Mouse (Mus musculus) urinary bladder, postnatal 10 days (tissue): Measurements from ENCODE around the gene Larp6.

Experiments used
- DNase-seq: peaks from one replicate; pipeline ENCODE4 v3.0.0; 2022; ENCODE audit warnings: low spot score

Larp6 gene

DNA sequence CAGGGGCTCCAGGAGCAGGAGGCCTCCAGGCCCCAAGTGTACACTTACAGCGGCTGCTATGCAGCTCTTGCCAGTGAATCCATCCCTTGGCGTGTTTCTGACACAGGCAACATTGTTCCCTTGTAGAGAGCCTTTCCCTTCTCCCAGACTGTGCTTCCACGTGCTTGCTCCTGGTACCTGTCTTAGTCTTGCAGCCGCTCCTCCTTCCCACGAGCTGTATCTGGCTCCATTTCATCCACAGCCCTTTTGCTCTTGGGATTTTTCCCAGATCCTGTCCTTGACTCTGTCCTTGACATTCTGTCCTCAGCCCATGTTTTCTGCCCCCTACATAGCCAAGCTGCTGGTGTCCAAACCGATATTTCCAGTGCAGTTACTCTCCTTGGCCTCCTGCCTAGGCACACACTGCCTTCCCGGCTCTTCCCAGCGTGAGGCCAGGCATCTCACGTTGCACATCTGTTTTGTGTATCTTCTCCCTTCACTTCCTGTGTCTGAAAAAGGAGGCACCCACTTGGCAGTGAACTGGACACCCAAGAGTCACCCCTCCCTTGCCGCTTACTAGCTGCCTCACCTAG lies 46.7 kb downstream of the Larp6 start:
- DNase-seq, result no peak

DNA sequence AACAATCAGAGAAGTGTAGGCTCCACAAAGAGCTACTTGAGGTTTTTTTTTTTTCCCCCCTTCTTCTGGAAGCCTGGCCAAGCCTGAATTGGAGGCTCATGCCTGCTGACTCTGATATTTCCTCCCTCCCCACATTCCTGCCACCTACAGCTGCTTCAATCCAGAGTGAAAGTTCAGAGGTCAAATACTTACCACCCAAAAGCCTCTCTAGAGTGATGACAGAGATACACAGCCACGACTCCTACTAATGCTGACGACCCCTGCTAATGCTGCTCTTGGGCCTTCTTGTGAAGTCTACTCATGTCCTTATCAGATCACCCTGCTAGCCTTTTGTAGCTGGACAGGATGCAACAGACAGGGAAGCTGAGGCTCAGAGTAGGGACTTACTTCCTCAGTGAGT lies 52.4 kb downstream of the Larp6 start:
- no peak for DNase-seq

DNA sequence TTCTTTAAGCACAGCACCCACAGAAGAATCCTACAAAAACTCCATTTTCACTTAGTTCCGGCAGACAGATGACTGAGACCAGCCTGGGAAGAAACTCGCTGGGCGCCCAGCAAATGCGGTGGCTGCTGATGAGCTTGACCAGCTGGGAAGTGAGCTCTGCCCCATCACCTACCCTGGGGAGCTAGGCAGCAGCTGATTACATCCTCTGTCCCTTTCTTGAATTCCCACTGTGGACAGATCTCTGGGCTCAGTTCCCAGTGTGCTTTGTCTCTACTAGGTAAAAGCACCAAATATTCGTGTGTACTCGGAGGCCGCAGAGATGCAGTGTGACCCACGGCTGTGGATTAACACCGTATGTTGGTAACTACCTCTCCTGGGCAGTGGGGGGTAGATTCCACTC lies 55.6 kb downstream of the Larp6 start:
- no peak for DNase-seq

DNA sequence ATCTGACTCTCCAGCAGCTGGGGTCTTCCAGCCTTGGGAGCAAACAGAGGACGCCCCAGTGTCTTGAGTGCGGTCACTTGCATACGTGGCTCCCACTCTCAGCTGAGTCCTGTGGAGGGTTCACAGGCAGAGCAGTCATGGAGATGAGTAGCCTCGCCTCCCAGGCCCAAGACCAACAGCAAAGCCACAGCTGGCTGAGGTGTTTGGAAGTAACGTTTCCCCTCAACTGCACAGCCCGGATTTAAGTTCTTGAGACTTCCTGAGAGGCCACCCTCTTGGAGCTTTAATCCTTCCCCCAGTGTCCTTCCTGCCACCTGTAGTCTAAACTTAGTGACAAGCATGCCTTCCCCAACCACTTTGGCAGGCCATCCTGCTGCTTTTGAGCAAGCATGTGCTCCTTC lies 56.9 kb downstream of the Larp6 start:
- DNase-seq, result no peak

DNA sequence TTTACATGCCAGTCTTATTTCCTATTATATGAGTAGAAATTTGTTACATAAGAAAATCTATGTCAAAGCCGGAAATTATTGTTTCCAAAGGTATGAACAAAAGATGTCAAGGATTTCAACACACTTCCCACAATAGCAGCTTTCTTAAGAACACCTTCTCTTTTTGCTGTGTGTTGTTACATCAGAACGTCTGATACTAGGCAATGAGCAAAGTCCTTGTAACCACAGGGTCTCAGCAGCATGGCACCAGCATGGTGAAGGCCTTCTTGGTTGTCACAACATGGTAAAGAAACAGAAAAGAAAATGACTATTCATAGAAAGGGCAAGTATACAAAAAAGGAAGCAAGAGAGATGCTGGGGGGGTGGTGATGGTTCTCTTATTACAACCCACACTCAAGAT lies 60.9 kb downstream of the Larp6 start:
- no peak for DNase-seq

DNA sequence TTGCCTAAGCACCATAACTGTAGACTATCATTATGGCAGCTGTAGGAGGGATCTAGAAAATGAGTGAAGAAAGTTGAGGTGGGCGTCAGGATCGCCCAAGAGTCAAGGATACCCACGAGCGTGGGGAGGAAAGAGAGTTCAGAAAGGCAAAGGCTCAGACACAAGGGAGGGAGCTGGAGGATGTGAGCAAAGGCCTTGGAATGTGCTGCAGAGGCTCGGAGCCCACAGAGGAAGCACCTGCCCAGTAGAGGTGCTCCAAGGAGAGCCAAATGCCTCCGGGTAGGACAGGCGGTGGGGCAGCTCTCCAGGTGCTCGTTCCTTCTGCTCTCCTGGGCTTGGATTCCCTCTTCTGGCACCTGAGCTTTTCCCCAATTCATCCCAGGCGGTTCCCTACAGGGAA lies 64.1 kb downstream of the Larp6 start:
- no peak for DNase-seq

DNA sequence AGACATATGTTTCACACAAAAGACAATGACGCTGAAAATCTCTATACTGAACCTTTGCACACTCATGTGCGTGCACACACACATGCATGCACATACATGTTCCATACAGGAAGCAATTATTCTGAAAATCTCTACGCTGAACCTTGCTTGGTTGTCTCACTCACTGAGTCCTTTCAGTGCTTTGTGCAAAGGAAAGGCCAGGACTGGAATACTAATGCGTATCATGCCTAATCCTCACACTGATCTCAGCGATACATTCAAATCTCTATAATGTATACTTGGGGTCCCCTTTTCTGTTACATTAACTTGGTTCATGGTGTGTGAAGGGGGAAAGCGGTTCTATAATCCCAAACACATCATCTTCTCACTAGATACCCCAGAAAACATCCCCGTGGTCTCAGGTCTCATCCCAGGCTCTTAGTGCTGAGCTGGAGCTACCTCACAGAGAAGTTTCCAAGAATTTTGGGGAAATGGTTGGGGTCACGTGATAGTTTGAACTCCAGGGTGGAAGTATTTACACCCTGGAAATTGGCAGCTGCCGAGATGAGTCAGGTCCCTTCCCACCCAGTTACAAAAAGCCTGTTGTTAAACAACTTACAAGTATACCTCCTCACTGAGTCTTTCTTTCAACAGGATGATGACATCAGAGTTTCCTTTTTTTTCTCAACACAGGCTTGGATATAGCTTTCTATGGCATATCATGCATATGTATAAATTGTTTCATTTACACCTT lies 69.4 kb downstream of the Larp6 start:
- DNase-seq, result no peak

DNA sequence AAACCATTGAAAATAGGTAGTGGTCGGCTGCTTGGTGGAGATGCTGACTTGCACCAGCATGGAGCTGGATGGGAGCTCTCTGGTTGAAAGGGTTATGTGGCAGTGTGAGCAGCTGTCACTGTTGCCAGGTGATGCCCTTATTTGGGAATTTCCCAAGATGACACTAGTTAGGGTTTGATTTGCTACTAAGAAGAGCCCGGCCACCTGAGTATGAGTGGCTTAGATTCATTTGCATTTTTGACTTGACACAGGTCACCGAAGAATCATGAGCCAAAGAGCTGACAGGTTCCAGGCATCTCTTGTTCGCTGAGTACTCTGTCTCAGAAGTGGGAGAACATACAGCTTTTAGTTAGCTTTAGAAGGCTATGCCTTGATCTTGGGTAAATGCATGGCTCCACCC lies 72.3 kb downstream of the Larp6 start:
- no peak for DNase-seq

DNA sequence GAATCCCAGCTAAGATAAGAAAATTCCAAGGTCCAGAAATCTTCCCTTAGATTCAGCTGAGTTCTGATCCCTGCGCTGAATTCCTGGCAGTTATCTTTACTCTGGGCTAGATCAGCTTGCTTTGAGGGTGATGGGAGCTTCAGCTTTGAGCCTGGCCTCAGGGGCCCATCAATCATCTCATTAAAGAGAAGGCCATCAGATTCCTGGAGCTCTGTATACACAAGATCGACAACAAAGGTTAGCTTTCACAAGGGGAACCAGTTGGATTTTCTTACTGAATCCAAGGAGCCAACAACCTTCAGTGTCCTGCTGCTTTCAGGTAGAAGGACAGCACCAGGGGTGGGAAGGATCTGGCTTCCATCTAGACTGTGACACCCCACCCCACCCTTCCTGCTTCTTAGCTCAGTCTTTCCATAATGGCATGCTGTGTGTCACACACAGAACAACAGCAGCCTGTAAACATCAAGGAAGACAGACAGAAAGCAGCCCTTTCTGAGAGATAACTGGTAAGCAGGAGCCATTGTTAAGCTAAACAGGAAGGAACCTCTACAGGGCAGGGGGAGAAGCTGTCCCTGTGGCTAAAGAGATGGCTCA lies 74.8 kb downstream of the Larp6 start:
- DNase-seq, result no peak
